Mouse (Mus musculus) kidney, adult 9 months (tissue): Measurements from ENCODE around the gene Gm9857.

Experiments
- DNase-seq: peaks from one replicate; pipeline ENCODE4 v3.0.0; 2022

The Gm9857 gene

DNA sequence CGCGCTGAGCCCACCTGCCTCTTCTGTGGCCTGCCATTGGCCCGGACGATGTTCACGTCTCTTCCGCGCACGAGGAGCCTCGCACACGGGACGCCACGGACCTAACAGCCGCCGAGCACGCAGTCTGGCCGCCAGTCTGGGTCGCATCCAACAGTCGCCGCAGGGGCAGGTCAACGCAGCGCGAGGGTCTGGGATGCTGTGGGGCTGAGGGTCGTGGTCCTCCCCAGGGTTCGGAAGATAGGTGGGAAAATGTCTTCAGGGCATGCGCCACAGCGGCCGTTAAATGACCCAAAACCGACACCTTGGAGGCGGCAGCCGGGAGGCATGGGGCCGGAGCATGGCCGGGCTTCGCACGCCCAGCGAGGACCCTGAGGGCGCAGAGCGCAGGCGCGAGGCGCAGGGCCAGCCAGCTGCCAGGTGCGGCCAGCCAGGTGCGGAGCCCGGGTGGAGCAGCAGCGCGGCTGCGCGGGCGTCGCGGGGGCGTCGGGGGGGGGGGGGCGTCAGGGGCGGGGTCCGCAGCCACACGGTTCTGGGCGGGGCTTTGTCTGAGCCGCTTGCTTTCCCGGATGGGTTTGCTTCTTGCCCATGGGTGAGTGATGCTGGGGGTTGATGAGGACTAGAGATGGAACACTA, at the start of gene Gm9857:
TSS of gene Gm9857 (minus strand) at position 445 of the 633 bp plus-strand sequence.
- no peak for DNase-seq

DNA sequence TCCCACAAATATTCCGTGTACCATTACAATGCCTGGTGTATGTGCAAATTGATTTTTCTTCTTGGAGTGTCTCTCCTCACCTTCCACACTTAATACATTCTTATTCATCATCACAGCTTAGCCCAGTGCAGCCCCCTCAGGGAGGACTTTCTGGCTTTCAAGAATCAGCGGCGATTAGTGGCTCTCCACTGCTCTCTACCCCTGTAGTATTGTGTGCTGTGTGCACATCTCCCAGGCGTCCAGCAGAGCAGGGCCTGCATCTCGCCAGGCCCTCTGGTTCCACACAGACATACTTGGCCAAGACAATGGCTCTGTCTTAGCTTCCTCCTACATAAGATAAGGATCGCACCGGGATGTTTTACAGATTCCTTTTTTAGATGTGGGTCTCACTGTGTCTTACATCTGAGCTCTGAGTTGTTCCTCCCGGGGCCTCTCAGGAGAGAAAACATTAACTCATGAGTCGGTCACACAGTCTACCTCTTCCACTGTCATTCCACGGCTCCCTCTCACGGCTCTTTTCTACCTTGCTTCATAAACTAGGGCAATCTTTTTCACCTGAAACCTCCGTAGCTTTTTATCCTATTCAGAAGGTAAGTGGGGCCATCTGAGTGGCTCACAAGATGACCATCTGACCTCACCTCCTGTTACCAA, 46.9 kb upstream of the Gm9857 start:
- no peak for DNase-seq

DNA sequence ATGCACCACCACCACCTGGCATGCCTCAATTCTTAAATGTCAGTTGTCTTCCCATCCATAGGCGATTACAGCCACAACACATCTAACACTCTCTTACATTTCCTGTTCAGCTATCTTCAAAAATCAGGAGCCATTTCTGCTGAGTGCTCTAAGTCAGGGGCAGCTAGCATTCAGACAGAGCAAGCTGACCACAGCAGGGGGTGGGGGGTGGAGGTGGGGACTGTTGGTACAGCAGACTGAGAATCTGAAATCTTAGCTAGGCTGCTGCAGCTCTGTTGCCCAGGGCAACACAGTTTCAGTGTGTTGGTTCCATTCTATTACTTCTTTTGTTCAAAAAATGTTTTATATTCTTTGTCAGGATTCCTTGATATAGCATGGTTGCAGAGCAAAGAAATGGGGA, 46.3 kb upstream of the Gm9857 start:
- no peak for DNase-seq

DNA sequence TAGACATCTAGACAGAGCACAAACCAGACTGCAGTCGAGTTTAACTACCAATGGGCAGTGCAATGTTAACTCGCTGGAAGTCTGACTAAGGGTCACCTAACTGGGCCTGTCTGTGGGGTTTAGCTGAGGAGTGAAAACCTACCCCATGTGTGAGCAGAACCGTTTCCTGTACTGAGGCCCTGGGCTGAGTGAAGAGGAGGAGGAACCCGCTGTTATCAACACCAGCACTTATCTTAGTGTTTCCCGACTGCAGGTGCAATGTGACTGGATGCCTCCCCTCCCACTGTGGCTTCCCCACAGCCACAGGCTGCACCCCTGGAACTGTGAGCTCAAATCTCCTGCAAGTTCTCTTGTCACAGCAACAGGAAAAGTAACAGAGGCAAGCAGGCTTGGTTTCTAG, 43.7 kb upstream of the Gm9857 start:
- no peak for DNase-seq

DNA sequence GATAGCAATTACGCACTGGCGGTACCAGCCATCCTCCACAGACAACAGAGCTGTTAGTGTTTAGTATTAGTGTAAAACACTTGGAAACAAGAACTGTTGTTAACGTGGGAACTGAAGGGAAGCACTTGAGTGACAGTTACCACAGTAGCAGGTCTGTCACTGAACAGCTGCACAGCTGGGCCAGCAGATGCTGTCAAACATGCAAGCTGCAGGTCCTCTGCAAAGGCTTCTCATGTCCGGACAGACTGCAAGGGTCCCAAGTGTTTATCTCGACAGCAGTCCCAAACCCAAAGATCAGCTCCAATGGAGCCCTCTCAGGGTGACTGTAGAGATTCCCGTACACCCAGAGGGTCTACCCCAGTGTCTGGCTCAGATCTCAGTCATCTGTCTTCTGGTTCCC, 41.7 kb upstream of the Gm9857 start:
- no peak for DNase-seq

DNA sequence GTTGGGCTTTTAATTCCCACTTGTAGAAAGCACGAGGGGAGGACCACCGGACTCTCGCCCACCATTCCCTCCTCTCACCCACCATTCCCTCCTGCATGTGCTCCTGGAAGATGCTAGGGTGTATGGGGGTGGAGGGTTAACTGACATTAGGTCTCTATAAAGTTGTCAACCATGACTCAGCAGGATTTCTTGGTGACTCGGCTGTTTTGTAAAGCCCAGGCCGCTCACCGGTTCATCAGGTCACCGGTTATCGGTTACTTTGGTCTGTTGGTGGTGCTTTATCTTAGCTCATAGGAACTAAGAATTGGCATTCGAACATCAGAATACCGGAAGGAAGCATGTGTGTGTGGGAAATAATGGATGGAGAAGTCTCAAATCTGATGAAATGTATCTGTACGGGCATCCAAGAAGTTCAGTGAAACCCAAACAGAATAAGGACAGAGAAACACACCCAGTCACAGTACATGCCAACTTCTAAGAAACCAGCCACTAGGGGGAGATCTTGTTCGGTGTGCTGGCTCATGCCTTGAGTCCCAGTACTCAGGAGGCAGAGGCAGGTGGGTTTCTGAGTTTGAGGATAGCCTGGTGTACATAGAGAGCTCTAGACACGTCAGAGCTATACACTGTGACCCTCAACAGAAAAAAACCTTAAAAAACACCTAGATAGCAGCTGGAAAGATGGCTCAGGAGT, 37.2 kb upstream of the Gm9857 start:
- DNase-seq: peak; percentile 26

DNA sequence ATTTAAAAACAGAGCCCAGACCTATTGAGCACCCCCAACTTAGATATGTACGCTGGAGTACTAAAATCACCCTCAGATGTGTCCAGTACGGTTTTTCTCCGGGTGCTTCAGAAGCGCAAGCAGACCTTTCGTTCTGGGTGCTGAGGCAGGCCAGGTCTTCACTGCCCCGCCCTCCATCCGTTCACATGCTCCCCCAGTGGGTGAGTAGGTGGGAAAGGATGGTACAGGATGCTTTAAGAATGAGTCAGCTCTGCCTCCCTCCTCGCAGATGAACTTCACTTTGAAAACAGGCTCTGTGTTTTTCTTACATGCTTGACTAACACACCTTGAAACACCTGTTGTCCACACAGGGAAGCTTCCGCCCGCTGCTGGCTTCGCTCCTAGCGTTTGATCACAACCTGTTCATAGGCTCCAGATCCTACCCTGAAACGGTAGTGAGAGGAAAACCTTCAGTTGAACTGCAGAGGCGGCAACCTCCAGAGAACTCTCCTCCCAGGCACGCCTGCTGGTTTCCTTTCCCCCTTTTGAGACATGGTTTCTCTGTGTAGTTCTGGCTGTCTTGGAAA, 34.8 kb upstream of the Gm9857 start:
- no peak for DNase-seq

DNA sequence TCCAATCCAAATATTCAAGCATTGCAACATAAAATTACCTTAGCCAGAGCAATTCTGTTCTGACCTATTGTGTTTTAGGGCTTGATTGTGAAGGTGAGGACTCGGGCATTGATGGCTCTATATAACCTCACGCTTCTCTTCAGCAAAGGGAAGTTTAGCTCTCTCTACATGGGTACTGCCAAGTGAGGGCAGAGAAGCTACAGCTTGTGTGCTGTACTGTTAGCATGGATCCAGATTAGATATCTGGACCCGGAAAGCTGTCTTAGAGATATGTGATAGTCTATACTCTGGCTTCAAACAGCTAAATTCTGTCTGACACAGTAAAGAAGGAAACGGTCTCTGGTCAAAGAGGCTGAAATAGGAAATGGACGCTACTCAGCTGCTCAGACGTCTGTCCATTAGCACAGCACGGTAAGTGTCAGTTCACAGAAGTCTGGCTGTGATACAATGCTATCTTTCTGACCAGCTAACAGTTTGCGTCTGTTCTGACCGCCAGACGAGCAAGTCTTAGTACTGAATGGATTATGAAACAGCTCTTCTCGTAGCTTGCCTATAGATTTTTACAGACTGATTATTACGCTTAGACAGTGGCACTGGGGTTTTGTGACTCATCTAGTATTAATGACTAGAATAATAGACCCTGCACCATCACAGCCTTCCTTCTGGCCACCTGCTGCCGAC, 33.9 kb upstream of the Gm9857 start:
- DNase-seq: no peak

DNA sequence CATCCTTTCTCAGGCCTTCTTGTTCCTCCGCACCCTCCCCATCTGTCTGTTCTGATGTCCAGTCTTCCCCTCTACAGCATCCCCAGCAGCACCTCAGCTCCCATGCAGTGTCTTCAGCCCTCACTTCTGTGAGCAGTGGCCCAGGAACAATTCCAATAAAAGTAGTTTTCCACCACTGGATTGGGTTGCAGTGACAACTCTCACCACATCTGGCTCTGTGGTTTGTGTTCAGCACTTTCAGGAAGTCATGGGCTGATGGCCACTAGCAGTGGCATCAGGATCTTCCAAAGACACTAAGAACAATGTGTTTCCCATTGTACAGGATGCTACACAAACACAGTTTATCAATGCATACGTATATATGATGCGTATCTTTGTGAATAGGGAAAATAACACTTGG, 25.8 kb upstream of the Gm9857 start:
- DNase-seq: no peak

DNA sequence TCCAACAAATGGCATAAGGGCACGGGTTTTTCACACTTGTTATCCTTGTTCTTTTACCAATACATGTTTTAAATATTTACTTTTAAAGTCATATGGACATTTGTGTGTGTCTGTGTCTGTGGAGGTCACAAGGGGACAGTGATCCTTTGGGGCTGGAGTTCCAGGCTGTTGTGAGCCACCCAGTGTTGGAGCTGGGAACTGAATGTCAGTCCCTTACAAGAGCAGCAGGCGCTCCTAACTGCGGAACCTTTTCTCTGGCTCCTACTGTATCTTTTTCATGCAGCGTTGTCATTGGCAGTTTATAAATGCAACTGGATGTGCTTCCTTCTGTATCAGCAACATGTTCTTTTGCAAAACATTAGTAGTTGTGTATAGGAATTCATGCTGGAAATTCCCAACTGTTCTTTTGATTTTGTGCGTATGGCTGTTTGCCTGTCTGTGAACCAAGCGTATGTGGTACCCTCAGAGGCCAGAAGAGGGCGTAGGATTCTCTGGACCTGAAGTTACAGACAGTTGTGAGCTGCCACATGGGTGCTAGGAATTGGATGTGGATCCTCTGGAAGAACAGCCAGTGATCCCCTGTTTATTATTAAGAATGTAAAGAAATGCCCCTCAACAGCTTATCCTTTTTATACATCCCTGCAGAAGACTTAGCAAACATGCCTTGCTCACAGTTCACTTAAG, 24.3 kb upstream of the Gm9857 start:
- DNase-seq: no peak

DNA sequence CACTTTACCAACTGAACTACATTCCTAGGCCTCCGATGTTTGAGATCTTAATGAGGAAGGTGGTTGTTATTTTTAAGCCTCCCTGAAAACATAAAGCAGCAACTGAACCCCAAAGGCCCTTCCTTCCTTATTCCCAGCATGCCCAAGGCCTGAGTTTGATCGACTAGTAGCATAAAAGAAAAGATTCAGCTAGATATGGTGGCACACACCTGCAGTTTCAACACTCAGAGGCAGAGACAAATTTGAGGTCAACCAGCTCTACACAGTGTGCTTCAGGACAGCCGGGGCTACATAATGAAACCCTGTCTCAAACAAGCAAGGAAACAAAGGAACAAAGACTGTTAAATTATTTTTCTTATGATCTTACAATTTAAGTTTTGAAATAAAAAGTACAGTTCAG, 23.5 kb upstream of the Gm9857 start:
- DNase-seq: no peak

DNA sequence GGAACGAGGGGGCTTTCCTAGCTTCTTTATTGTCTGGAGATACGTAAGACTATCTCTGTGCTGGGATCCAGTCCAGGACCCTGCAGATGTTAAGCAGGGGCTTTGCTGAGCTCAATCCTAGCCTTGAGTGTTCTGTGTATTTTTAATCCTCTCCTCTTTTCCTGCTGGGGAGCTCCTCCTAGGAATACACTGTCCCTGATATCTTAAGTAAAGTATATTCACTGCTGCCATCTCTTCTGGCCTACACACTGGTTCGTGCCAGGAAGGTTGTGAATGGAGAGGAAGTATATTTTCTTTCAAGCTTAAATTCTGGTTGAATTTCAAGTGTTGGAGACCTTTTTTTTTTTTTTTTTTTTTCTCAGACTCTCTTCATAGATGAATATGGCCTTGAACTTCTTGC, 23.0 kb upstream of the Gm9857 start:
- DNase-seq: no peak

DNA sequence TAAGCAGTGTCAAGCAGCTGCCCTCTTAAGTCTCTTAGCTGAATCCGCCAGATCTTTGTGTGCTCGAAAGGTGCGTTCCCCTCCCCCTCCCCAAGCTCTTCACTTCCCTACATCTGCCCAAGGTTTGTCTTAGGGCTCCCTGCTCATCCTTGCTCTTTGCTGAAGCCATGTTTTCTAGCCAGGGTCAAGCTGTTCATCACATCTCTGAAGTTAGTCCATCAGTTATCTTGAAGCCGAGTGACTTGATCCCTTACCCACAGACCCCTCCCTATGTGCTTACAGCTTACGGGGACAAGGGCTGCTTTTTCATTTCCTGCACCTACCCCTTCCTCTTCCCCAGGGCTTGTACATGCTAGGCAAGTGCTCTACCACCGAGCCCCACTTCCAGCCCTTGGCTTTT, 21.4 kb upstream of the Gm9857 start:
- DNase-seq: no peak

DNA sequence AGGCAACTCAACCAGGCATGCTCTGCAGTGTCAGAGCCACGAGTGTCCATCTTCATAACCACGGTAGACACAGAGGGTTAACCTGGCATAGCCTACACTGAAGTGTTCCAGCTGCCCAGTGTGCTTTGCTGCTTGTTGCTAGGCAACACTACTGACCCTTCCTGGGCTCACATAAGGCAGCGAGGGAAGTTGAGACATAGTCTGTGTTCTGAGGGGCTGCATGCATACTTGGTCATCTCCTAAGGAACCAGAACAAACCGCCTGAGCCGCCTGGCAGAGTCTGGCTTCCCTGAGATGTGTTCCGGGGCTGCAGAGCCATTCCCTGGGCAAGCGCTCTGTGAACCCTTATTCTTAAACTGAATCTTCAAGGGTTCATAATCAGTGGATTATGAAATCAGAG, 21.0 kb upstream of the Gm9857 start:
- no peak for DNase-seq

DNA sequence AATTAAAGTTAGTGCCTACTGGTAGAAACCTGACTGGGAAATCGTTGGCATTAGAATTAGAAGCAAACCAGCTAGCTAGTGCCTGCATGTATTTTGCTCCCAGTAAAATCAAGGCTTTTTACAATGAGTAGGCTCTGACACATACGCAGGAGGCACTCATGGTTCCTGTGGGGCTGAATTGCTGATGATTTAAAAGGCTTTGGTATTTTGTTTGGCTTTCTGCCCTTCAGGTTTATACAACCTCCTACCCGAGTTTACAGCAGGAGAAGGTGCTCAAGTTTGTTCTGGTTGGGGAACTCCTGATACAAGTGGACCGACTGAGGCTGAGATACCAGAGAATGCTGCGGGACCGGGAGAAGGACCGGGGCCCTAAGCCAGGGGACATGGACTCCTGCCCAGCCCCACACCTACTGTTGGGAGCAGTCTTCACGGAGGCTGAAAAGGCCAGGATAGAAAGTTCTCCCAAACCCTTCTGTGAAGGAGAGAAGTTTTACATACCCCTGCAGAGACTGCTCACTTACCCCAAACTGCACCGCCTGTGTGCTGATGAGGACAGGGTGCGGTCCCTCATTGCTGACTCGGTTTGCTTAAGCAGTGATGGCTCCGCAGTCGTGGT, 19.5 kb upstream of the Gm9857 start:
- DNase-seq: peak; percentile 30

DNA sequence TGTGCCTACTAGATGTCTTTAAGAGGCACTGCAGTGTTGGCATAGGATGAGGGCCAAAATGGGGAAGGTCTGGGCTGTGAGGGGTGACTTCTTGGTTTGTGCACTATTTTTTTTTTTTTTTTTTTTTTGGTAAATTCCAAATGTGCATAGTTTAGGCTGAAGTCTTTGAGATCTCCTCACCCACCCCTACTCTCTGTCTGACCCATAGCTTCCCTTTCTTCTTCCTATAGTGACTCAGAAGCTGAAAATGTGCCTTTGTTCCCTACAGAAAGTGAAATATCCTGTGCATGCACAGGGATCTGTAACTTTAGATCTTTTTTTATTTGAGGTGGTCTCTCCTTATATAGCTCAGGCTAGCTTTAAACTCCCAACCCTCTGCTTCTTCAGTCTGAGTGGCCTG, 17.7 kb upstream of the Gm9857 start:
- no peak for DNase-seq

DNA sequence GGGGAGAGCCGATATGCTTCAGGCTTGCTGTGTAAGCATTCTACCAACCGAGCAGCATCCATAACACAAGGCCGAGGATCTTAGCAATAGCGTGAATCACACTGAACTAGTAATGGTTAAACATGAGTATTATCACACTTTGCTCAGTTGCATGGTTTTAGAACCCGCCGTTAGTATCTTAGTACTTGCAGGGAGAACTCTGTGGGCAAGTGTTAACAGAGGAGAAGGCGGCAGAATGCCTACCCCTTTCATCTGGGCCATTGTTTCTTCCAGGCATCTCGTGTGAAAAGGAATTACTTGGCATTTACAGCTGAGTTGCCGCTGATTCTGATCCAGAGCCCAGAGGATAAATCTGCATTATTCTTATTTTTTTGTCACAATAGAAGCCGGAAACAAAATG, 751 bp upstream of the Gm9857 start:
- no peak for DNase-seq

DNA sequence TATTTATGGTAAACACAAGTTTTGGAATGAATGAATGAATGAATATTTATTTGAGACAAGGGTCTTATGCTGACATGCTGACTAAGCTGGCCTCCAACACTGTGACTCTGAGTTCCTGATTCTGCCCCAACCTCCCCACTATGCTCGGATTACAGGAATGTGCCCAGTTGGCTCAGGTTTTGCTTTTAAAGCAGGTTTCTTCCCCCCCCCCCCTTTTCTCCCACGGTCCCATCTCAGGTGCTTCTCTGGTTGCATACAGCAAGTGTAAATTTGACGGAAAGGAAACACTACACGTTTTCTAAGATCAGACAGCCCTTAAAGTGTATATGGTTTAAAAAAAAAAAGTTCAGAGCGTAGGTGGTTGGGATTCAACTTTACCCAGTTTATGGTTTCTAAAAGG, 672 bp downstream of the Gm9857 start, which contains the start of gene Henmt1:
TSS of gene Henmt1 (plus strand) at position 301 of the 400 bp plus-strand sequence.
- no peak for DNase-seq

DNA sequence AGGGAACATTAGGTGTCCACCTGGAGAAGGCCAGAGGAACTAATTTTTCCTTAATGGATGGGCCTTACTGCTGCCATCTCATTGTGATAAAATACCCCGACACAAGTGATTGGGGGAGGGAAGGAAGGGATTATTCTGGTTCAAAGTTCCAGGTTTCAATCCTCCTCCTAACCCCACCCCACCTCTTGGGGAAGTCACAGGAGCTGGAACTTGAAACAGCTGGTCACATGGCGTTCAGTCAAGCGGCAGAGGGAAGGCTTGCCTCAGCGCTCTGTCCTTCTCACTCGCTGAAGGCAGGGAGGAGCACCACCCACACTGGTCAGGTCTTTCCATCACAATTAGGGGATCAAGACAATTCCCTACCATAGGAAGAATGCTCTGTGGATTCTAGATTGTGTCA, 1.6 kb downstream of the Gm9857 start:
- peak; percentile 45 for DNase-seq

DNA sequence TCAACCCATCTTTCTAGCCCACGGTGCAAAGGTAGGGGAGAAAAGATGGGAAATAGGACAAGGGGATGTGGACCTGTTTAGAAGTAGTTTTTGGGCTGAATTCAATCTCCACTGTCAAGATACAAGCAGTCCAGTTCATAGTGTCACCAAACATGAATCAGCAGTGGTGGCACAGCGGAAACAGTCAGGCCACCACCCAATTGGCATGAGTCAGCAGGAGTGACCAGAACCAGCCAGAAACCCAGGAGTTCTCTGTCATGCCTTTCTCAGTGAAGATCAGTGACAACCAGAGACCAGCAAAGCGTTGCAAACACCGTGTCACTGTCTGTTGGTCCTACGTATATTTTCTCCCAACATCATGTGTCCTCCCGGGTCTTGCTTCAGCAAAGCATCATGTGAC, 6.7 kb downstream of the Gm9857 start:
- no peak for DNase-seq

DNA sequence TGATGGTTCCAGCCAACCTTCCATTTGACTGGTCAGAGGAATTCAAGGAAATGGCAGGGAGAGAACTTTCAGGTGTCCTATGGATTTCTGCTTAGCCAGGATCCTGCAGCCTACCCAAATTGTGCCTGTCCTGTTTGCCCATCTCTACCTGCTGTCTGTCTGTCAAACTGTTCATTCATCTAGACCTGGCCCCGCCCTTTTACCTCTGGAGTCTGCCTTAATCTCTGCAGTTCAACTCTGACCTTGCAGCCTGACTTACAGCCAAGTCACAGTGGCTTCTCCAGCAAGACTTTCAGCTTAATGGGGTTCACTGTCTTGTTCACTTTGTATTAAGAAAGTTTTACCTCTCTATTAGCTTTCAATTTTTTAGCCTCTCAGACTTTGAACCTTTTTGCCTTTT, 13.9 kb downstream of the Gm9857 start:
- DNase-seq: no peak

DNA sequence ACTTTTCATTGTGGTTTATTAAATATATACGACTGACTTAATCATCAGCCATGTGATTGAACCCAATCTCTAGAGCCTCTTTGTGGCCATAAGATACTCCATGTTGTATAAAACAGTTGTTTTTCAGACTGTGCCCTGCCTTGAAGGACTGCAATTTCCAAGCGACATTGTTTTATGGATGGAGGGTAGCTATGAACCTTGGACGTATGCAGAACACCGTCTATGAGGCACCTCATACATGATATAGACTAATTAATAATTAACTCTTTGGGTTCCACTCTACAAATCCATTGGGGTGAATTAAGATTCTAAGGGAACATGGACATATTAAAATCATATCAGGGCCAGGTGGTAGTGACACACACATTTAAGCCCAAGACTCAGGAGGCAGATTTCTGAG, 14.6 kb downstream of the Gm9857 start:
- DNase-seq: no peak
